Mouse (Mus musculus): ENCODE results near the gene Bahcc1.

Bahcc1 gene

GRCm38 (mm10) chr11:120206669-120207090 is 26.1 kb upstream of the Bahcc1 start:
- DNase-seq (ENCODE audit: low spot score in 2 of 2): no peak

GRCm38 (mm10) chr11:120208848-120209247 is 23.9 kb upstream of the Bahcc1 start:
- no peak for DNase-seq (ENCODE audit: low spot score in 2 of 2)

- no peak for DNase-seq (ENCODE audit: low spot score in 2 of 2)
Observed at GRCm38 (mm10) chr11:120209462-120209861, 23.3 kb upstream of the Bahcc1 start.

- DNase-seq (ENCODE audit: low spot score in 2 of 2): no peak
Observed at GRCm38 (mm10) chr11:120215726-120216241, 17.0 kb upstream of the Bahcc1 start.

GRCm38 (mm10) chr11:120216540-120217324 is 16.0 kb upstream of the Bahcc1 start:
- DNase-seq (ENCODE audit: low spot score in 2 of 2): no peak

GRCm38 (mm10) chr11:120218176-120218856 is 14.4 kb upstream of the Bahcc1 start:
- no peak for DNase-seq (ENCODE audit: low spot score in 2 of 2)

- DNase-seq (ENCODE audit: low spot score in 2 of 2): no peak
Observed at GRCm38 (mm10) chr11:120218946-120219345, 13.8 kb upstream of the Bahcc1 start.

- no peak for DNase-seq (ENCODE audit: low spot score in 2 of 2)
Observed at GRCm38 (mm10) chr11:120219916-120220522, 12.7 kb upstream of the Bahcc1 start.

- DNase-seq (ENCODE audit: low spot score in 2 of 2): no peak
Observed at GRCm38 (mm10) chr11:120220963-120221827, 11.6 kb upstream of the Bahcc1 start.

GRCm38 (mm10) chr11:120222425-120223104 is 10.2 kb upstream of the Bahcc1 start:
- DNase-seq (ENCODE audit: low spot score in 2 of 2): no peak

GRCm38 (mm10) chr11:120223586-120224487 is 8.9 kb upstream of the Bahcc1 start:
- DNase-seq (ENCODE audit: low spot score in 2 of 2): peak in 1 of 2 experiments; percentile 75

- no peak for DNase-seq (ENCODE audit: low spot score in 2 of 2)
Observed at GRCm38 (mm10) chr11:120224488-120225255, 8.1 kb upstream of the Bahcc1 start.

- no peak for DNase-seq (ENCODE audit: low spot score in 2 of 2)
Observed at GRCm38 (mm10) chr11:120225256-120226195, 7.2 kb upstream of the Bahcc1 start.

GRCm38 (mm10) chr11:120226421-120227280 is 6.1 kb upstream of the Bahcc1 start:
- DNase-seq (ENCODE audit: low spot score in 2 of 2): no peak

- no peak for DNase-seq (ENCODE audit: low spot score in 2 of 2)
Observed at GRCm38 (mm10) chr11:120227571-120228051, 5.1 kb upstream of the Bahcc1 start.

GRCm38 (mm10) chr11:120228116-120228890 is 4.4 kb upstream of the Bahcc1 start:
- DNase-seq (ENCODE audit: low spot score in 2 of 2): no peak
